Mouse (Mus musculus): Measurements from ENCODE around the gene Ccar1. TPM values are rescaled to one million over a fixed set of nuclear protein-coding genes. Genes with fewer than 3 reads are reported as not detected.
A peak's percentile ranks its signal among the peaks of the same experiment; 100 is the strongest.
"Not testable (repeated sequence)": the region's sequence is repeated elsewhere in the genome, so short reads cannot be mapped to it uniquely, and the experiment has no call there.

The Ccar1 gene
- total RNA-seq, 2 experiments from 2014 or later = 36.3 to 41.5 TPM

DNA sequence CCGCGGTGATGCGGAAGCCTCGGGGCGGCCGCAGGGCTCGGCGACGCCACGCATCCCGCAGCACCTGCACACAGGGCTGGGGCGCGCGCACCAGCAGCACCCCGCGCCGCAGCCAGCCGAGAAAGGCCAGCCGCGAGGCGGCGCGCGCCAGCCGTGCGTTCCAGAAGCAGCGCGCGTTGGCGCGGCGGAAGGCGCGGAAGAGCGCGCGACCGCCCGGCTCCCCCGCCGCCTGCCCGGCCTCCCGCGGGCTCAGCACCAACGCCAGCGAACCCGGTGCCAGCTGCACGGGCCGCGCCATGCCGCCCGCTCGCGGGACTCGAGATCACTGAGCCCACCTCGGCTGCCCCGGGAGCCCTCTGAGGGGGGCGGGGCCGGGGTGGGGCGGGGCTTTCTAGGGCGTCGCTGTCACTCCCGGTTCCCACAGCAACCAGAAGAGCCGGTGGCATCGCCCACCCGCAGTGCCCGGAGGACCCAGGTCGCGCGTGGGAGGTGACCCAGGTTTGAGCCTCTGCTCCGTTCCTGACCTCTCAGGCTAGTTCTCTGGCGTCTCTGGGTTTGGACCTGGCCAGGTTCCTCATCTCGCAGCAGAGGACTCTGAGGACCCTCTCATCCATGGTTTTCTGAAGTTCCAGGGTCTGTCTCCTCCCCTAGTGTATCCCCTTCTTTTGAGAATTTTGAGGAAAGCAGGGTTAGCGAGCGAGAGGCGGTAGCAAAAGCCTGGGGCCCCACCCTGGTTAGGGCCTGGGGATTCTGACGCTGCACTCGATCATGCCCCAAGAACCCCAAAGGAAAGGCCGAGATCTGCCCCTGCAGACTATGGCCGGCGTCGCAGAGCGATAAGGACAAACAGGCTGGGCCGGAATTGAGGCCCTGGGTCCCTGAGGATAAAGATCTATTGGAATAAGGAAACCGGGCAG is 66.1 kb downstream of the Ccar1 start, which contains the start of gene Stox1:
Gene Stox1, minus strand, starts transcription at position 358 of the 917 bp plus-strand sequence.
- DNase-seq = peak; percentile 27 to 52

DNA sequence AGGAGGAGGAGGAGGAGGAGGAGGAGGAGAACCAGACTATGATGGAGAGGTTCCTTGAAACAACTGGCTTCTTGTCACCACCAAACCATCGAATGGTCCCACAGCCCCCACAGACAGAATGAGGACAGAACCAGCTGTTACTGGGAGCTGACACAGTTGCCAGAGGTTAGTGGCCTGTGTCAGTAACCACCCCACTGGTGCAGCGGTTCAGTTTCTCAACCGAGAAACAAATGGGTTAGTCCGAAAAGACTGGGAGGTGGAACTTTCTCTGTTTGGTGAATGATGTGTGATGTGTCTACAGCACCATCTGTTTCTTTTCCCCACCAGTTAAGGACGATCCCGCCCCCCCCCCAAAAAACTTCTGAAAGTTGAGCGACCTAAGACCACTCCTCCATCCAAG is 67.2 kb downstream of the Ccar1 start:
- DNase-seq = no peak

DNA sequence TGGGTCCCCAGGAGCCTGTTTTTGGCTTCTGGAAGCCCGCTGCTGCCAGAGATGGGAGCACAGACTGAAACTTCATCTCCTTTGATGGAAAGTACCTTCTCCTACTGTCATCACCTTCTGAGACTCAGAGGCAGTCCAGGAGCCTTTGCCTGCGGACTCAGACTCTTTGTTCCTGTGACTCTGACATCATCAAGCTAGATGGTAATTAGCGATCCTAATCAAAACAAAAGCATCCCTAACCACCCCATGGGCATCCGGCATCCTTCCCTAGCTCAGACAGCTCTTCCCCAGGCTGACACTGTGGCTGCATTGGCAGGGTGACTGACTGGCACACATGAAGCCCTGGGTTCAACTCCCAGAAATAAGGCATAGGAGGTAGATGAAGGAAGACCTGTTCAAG is 69.4 kb downstream of the Ccar1 start:
- no peak for DNase-seq

DNA sequence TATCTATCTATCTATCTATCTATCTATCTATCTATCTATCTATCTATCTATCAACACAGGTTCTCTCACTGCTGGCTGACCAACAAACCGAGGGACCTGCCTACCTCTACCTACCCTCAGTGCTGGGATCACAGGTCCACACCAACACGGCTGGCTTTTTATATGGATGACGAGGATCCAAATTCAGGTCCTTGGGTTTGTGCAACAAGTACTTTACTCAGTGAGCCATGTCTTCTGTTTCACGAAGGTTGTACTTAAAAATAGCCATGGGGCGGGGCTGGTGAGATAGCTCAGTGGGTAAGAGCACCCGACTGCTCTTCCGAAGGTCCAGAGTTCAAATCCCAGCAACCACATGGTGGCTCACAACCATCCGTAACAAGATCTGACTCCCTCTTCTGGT is 71.5 kb downstream of the Ccar1 start:
- DNase-seq = not testable (repeated sequence)

DNA sequence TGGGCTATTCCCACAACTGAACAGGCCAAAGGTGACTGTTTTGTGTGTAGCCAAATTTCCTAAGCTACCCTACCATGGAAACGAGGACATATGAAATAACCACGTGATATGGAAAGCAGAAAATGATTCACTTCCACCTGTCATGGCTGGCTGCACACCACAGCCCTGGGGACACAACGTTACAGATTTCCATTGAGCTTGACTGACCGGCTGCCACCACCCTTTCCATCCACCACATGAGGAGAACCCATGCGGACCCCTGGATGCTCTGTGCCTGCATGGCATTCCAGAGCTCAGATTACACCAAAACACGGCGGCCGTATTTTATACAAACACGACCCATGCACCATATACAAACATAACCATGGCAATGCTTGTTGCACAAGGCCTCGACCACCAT is 78.6 kb downstream of the Ccar1 start:
- no peak for DNase-seq

DNA sequence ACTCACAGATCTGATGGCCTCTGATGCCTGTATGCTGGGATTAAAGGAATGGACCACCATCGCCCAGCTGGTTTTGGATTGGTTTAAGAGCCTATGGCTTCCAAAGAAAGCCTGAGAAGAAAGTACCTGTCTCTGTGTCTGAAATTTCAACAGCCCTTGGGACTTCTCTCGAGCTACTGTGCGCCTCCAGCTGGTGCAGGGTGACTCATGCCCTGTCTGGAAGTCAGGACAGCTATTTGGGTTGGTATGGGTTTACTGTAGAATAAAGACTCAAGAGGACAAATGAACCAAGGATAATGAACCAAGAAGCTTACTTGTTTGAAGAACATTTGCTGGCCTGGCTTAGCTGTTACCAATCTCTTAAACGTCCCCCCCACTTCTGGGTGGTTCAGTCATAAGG is 88.5 kb downstream of the Ccar1 start:
- no peak for DNase-seq

DNA sequence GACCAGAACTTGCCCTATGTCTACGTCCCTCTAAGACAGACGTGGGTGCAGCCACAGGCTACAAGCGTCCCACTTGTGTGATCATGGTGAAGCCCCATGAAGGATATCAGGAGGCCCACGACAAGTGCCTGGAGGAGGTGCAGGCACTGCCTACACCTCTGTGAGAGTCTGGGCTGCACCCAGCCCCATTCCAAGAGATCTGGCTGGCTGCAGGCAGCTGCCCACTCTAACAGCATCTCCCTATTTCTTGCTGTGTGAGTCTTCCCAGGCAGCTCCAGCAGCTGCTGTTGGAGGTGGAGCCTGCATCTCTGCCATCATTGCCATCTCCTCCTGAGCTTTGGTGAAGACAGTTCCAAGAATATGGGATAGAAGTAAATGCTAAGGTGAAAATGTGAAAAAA is 89.7 kb downstream of the Ccar1 start:
- DNase-seq = no peak

Other genes with a start within 250 kb of the Ccar1 start
- gene Kif1bp, start 213.8 kb downstream of the Ccar1 start, total RNA-seq (2021) = 10 to 100 TPM; 43.9 to 44.2 TPM
- gene Ddx21, start 190.0 kb downstream of the Ccar1 start, total RNA-seq (2021) = 10 to 100 TPM; 30.9 to 31.8 TPM
- gene Ddx50, start 141.1 kb downstream of the Ccar1 start, total RNA-seq (2021) = 10 to 100 TPM; 46.8 to 51.0 TPM
- gene Stox1, start 66.2 kb downstream of the Ccar1 start, total RNA-seq (2021) = 1 to 10 TPM in 1 of 2 experiments, under 1 TPM in 1; 0.89 to 1.2 TPM
- 1 to 10 TPM; 3.1 to 3.5 TPM for gene Tet1, start 116.7 kb upstream of the Ccar1 start, total RNA-seq (2021)
- gene Slc25a16, start 128.3 kb upstream of the Ccar1 start, total RNA-seq (2021) = 10 to 100 TPM; 22.4 to 24.6 TPM
- under 1 TPM; 0.36 to 0.50 TPM for gene Dna2, start 154.7 kb upstream of the Ccar1 start, total RNA-seq (2021)
- 1 to 10 TPM; 6.8 to 7.0 TPM for gene Rufy2, start 187.9 kb upstream of the Ccar1 start, total RNA-seq (2021)
- 10 to 100 TPM; 32.9 to 35.7 TPM for gene Hnrnph3, start 231.9 kb upstream of the Ccar1 start, total RNA-seq (2021)
- gene Pbld2, start 232.0 kb upstream of the Ccar1 start, total RNA-seq (2021) = 10 to 100 TPM; 10.3 to 12.2 TPM

Measured in heart, adult 18-20 months (tissue).